Mouse (Mus musculus) cerebellum, adult 8-10 months (tissue): ENCODE measurements around the gene Ust.

Experiments used
- DNase-seq: peaks from one replicate; pipeline ENCODE4 v3.0.0; 2022

Ust gene

GRCm38 (mm10) chr10:8427671-8428364, 90.8 kb downstream of the Ust start:
- peak; percentile 51 for DNase-seq

- no peak for DNase-seq
Observed at GRCm38 (mm10) chr10:8419496-8420009, 99.1 kb downstream of the Ust start.

GRCm38 (mm10) chr10:8415474-8415873, 103.2 kb downstream of the Ust start:
- no peak for DNase-seq

- DNase-seq = no peak
Observed at GRCm38 (mm10) chr10:8415036-8415435, 103.6 kb downstream of the Ust start.

GRCm38 (mm10) chr10:8405141-8405540, 113.5 kb downstream of the Ust start:
- DNase-seq = no peak

- DNase-seq = no peak
Observed at GRCm38 (mm10) chr10:8392226-8392625, 126.4 kb downstream of the Ust start.

GRCm38 (mm10) chr10:8391264-8391748, 127.3 kb downstream of the Ust start:
- DNase-seq = peak; percentile 55

- no peak for DNase-seq
Observed at GRCm38 (mm10) chr10:8388239-8388638, 130.4 kb downstream of the Ust start.

GRCm38 (mm10) chr10:8369894-8370500, 148.6 kb downstream of the Ust start:
- DNase-seq = no peak

- DNase-seq = no peak
Observed at GRCm38 (mm10) chr10:8365816-8366215, 152.8 kb downstream of the Ust start.

- no peak for DNase-seq
Observed at GRCm38 (mm10) chr10:8364182-8364581, 154.4 kb downstream of the Ust start.

- DNase-seq = no peak
Observed at GRCm38 (mm10) chr10:8363281-8363680, 155.3 kb downstream of the Ust start.

- DNase-seq = no peak
Observed at GRCm38 (mm10) chr10:8358286-8359045, 160.2 kb downstream of the Ust start.

GRCm38 (mm10) chr10:8353534-8353933, 165.1 kb downstream of the Ust start:
- DNase-seq = no peak

GRCm38 (mm10) chr10:8350626-8351025, 168.0 kb downstream of the Ust start:
- no peak for DNase-seq

GRCm38 (mm10) chr10:8347497-8347896, 171.1 kb downstream of the Ust start:
- no peak for DNase-seq

- no peak for DNase-seq
Observed at GRCm38 (mm10) chr10:8342556-8342955, 176.1 kb downstream of the Ust start.

- no peak for DNase-seq
Observed at GRCm38 (mm10) chr10:8339645-8340428, 178.8 kb downstream of the Ust start.

GRCm38 (mm10) chr10:8336601-8337000, 182.0 kb downstream of the Ust start:
- DNase-seq = no peak

GRCm38 (mm10) chr10:8330958-8331357, 187.7 kb downstream of the Ust start:
- DNase-seq = no peak

- no peak for DNase-seq
Observed at GRCm38 (mm10) chr10:8330006-8330405, 188.6 kb downstream of the Ust start.

GRCm38 (mm10) chr10:8323304-8323765, 195.3 kb downstream of the Ust start:
- peak; percentile 78 for DNase-seq

- no peak for DNase-seq
Observed at GRCm38 (mm10) chr10:8320771-8321170, 197.9 kb downstream of the Ust start.
